Mouse (Mus musculus) neutrophil, adult 83 days (primary cell): ENCODE data around the gene Rab12. TPM values are rescaled to one million over a fixed set of nuclear protein-coding genes. Genes with fewer than 3 reads are reported as not detected.

Source experiments
- total RNA-seq, 2 experiments: library from RNA; stranded (reverse); gene quantifications; one replicate each; pipeline ENCODE4 v1.2.4; 2023

Rab12 gene
- total RNA-seq, result 10 to 100 TPM; 16.5 to 22.2 TPM

DNA sequence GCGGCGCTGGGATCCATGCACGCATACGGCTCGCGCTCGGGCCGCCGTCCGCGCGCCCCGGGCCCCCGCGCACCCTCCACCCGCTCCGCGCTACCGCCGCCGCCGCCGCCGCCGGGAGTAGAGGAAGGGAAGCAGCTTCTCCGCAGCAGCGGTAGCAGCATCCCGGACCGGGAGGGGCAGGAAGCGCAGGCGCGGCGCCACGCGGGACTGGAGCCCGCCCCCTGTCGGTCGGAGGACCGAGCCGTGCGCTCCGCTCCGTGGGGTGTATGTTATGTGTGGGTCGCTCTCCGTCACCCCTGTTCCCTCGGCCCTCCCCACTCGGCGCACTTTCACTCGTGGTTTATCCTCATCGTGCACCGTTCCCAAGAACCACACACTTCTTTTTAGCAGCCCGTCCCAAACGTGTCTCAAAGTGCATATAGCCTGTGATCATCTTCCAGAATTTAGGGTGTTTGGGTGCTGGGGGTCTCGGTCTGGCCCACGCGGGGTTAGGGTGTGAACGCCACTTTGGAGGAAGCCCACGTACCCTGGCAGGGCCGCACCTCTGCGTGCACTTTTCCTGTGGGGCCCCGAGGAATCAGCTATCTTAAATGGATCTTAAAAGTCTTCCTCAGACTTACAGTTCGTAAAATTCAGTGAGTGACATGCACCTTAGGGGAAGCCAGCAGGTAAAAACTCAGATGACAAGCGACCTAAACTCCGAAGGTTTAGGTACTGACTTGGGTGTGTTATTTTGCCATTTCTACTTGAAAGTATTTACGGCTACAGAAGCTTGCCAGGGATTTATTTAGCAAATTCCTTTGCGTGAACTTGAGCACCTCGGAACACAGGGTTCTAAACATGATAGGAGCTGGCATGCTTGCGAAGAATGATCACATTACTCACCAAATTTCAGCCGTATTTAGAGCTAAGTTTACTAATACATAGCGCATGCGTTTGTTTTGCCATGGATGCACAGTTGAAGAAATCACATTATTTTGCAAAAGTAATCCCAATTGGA, at the start of gene Rab12:
Rab12 (minus strand) TSS at position 176 of the 1,000 bp plus-strand sequence.

DNA sequence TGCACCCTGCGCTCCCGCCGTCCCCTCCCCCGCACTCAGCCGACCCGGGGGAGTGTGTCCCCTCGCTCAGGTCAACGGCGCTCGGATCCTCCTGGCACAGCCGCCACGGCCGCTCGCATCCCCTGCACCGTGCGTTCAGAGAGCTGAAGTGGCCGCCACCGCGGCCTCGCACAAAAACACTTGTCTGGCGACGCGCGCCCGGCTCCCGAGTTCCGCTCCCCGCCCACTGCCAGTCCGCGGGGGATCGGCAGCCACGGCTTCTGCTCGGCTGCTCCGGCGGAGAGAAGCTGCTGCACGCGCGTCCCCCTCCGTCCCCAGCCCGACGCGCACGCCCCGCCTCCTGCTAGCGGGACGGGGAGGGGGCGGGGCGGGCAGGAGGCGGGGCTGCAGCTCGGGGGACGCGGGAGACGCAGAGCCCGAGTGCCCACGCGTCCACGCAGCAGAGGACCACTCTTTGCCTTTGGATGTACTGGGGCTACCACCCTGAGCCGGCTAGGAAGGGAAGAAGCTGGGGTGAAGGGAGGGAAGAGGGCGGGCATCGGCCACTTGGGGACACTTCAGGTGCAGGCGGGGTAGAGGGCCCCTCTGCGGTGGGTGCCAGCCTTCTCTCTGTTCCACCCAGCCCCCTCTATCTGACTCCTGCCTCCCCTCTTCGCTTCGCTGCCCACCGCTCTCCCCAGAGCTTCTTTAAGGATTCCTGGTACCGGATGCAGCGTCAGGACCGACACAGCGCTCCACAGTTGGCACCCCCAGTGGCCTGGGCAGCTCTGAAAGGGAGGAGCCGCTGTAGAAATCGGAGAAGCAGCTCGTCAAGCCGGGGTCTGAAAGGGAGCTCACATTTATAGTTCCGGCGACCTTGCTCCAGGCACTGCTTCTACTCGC, 69.8 kb downstream of the Rab12 start, which contains the start of gene Mtcl1:
Mtcl1 (minus strand) TSS at position 291 of the 882 bp plus-strand sequence.

Other genes starting within 250 kb of the Rab12 start
- not detected for gene Mtcl1, start 70.0 kb downstream of the Rab12 start, total RNA-seq
- gene Themis3, start 74.9 kb upstream of the Rab12 start, total RNA-seq, result under 1 TPM; 0.62 to 0.72 TPM